Mouse (Mus musculus) lung, embryonic 15.5 days (tissue): ENCODE data around the gene Hamp. TPM values are rescaled to one million over a fixed set of nuclear protein-coding genes. Genes with fewer than 3 reads are reported as not detected.

Experiments used
- ATAC-seq: fragments of 200-750 bp; cut with Nextera tagmentation; 2 replicates; pipeline ENCODE4 v1.8.0; 2017; ENCODE audit warnings: moderate number of reproducible peaks, borderline replicate concordance; ENCODE audit not compliant: low FRiP score, low TSS enrichment; ENCODE audit errors: extremely low read depth
- H3K27ac ChIP-seq: fragments of 300-500 bp; sonication (generic); 2 replicates; pipeline ENCODE4 v1.5.1; 2015; ENCODE audit warnings: moderate library complexity, mild to moderate bottlenecking, inconsistent platforms
- H3K27me3 ChIP-seq: fragments of 300-500 bp; sonication (generic); 2 replicates; pipeline ENCODE4 v1.6.1; 2015; ENCODE audit warnings: inconsistent platforms
- H3K36me3 ChIP-seq: fragments of 300-500 bp; sonication (generic); 2 replicates; pipeline ENCODE4 v1.6.1; 2015; ENCODE audit warnings: inconsistent platforms
- H3K4me1 ChIP-seq: fragments of 300-500 bp; sonication (generic); 2 replicates; pipeline ENCODE4 v1.6.1; 2015; ENCODE audit warnings: inconsistent platforms
- H3K4me2 ChIP-seq: fragments of 300-500 bp; sonication (generic); 2 replicates; pipeline ENCODE4 v1.6.1; 2015; ENCODE audit warnings: inconsistent platforms, mild to moderate bottlenecking, moderate library complexity
- H3K4me3 ChIP-seq: fragments of 300-500 bp; sonication (generic); 2 replicates; pipeline ENCODE4 v1.5.1; 2015; ENCODE audit warnings: mild to moderate bottlenecking, inconsistent platforms
- H3K9ac ChIP-seq: fragments of 300-500 bp; sonication (generic); 2 replicates; pipeline ENCODE4 v1.6.1; 2015; ENCODE audit warnings: inconsistent platforms
- H3K9me3 ChIP-seq: fragments of 300-500 bp; sonication (generic); 2 replicates; pipeline ENCODE4 v1.6.1; 2016; ENCODE audit warnings: inconsistent platforms
- WGBS: fragments of 180-500 bp; shearing (Covaris S2); methylation state at CpG from one replicate; pipeline ENCODE4 v1.1.7; 2015; 5-methylcytosine and 5-hydroxymethylcytosine counted together
- polyA plus RNA-seq: library from polyadenylated mRNA; unstranded; fragments of >200 nt; fragmentation: Nextera tagmentation; extraction: Ambion mirVana; gene quantifications from 2 replicates; pipeline ENCODE4 v1.2.1, GENCODE M21; 2015

Gene Hamp
- polyA plus RNA-seq, 1 experiment from 2014 or later: not detected

DNA sequence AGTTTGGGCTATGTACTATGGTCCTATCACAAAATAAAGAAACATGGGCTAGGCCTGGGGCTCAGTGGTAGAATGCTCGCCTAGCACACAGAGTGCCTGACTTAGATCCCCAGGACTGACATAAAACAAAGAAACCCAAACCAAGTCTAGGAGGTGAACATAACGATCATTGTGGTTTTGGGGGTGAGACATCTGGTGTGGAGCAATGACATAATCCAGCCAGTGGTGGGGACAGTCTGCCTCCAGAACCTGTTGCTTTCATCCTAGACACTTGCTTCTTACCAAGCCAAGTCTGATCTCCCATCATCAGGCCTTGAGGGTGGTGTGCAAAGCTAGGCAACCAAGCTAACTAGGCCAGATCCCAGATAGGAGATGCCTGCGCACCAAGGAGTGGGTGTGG, 22.8 kb upstream of the Hamp start:
- 69% methylated on average over 3 of the region's 3 CpGs for WGBS
- Histone ChIP-seq H3K4me3 (no peak overlapping the region), H3K27ac (no peak overlapping the region), H3K9ac (no peak overlapping the region), H3K4me2 (no peak overlapping the region), H3K27me3 (peaks cover under 1% of the 10 kb centered on the region; the same call in 1 of the 2 replicates), H3K9me3 (no peaks in the 10 kb centered on the region), H3K4me1 (0 out of 2 replicates have a peak, but pooled peaks cover under 1% of the 10 kb centered on the region), H3K36me3 (peaks cover 4% of the 10 kb centered on the region; the same call in 1 of the 2 replicates)
- no peak for ATAC-seq

DNA sequence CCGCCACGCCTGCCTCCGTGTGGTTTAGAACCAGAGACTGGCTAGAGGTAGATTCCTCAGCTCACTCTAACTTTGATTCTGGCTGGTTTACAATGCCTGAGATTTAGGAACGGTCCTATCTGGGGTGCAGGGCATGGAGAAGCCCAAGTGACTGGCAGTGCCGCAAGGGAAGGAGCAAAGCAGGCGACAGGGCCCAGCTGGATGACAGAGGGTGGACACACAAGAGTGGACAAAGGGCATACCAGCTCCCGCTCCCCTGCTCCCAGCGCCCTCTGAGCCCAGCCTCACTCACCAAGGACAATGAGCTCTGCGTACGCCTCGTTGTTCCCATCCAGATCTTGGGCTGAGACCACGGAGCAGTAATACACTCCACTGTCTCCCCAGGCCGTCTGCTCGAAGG, 21.8 kb upstream of the Hamp start:
- H3K4me1 ChIP-seq: no peaks in the 10 kb centered on the region
- H3K9ac ChIP-seq: no peak overlapping the region
- WGBS: 86% methylated on average over 14 of the region's 14 CpGs
- no peak overlapping the region for H3K27ac ChIP-seq
- no peaks in the 10 kb centered on the region for H3K9me3 ChIP-seq
- H3K36me3 ChIP-seq: no peaks in the 10 kb centered on the region; the same call in 1 of the 2 replicates
- no peak overlapping the region for H3K4me3 ChIP-seq
- no peak overlapping the region for H3K4me2 ChIP-seq
- ATAC-seq: no peak
- H3K27me3 ChIP-seq: no peaks in the 10 kb centered on the region

DNA sequence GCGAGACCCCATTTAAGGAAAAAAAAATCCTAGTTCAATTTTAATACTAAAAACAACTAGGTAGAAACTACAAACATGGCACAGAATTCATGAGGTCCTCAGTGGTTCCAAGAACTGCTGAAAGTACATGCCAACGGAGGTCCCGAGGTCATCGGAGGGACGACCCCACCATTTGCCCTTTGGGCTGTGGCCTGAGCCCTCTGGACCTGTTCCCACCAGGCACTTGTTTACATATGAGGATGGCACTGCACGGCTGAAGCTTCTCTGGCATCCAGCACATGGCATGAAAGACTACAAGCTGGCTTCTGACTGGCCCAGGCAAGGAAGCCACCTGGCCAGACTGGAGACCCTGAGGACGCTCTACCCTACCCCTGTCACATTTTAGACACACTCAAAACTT, 20.5 kb upstream of the Hamp start:
- 76% methylated on average over 7 of the region's 7 CpGs for WGBS
- Histone ChIP-seq H3K4me3 (no peak overlapping the region), H3K27me3 (no peaks in the 10 kb centered on the region), H3K4me2 (no peak overlapping the region), H3K27ac (no peak overlapping the region), H3K36me3 (peaks cover 3% of the 10 kb centered on the region), H3K9me3 (no peaks in the 10 kb centered on the region), H3K9ac (no peak overlapping the region), H3K4me1 (no peaks in the 10 kb centered on the region)
- ATAC-seq: no peak

DNA sequence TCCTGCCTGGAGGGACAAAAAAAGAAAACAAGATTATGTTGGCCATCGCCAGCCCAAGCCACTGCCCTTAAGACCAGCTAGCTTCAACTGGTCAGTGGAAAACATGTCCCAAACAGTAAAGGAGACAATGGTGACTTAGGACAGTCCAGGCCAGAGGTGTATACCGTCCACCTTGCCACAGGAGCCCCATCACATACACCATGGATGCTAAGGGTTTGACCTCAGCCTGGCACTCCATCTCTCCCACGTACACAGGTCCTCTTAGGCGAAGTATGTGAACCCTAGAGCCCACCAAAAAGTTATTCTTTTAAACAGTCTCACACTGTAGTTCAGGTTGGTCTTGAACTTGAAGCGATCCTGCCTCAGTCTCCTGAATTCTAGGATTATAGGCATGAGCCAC, 19.0 kb upstream of the Hamp start:
- ATAC-seq: no peak
- H3K27ac ChIP-seq: no peak overlapping the region
- H3K4me2 ChIP-seq: no peak overlapping the region
- no peaks in the 10 kb centered on the region for H3K9me3 ChIP-seq
- peaks cover 13% of the 10 kb centered on the region for H3K36me3 ChIP-seq
- WGBS: 85% methylated on average over 5 of the region's 5 CpGs
- H3K27me3 ChIP-seq: no peaks in the 10 kb centered on the region
- H3K4me3 ChIP-seq: no peak overlapping the region
- H3K4me1 ChIP-seq: peaks cover 7% of the 10 kb centered on the region
- no peak overlapping the region for H3K9ac ChIP-seq

DNA sequence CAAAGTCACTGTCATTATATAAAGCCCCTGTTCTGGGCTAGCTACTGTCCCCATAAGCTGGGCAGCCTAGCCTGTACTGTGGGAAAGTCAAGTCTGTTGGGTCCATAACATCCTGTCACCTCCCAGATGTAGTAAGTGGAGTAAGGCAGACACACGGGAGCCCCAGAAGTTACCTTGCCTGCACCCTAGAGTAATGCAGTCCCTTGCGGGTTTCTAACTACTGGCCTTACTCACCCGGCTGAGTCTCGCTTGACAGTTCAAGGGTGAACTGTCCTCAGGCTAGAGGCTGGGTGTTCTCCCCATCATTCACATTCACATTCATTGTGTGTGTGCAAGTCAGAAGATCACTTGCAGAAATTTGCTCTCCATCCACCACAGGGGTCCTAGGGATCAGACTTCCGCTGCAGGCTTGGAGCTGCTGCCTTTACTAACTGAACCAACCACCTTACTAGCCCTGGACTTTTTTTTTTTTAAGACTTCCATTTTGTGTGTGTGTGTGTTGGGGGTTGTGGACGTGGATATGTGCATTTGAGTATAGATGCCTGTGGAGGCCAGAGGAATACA, 16.0 kb upstream of the Hamp start:
- Histone ChIP-seq H3K9ac (no peak overlapping the region), H3K4me1 (peaks cover 16% of the 10 kb centered on the region), H3K9me3 (no peaks in the 10 kb centered on the region), H3K27me3 (no peaks in the 10 kb centered on the region), H3K4me2 (no peak overlapping the region), H3K36me3 (peaks cover 15% of the 10 kb centered on the region), H3K27ac (no peak overlapping the region), H3K4me3 (no peak overlapping the region)
- WGBS: 88% methylated on average over 6 of the region's 6 CpGs
- ATAC-seq: no peak

DNA sequence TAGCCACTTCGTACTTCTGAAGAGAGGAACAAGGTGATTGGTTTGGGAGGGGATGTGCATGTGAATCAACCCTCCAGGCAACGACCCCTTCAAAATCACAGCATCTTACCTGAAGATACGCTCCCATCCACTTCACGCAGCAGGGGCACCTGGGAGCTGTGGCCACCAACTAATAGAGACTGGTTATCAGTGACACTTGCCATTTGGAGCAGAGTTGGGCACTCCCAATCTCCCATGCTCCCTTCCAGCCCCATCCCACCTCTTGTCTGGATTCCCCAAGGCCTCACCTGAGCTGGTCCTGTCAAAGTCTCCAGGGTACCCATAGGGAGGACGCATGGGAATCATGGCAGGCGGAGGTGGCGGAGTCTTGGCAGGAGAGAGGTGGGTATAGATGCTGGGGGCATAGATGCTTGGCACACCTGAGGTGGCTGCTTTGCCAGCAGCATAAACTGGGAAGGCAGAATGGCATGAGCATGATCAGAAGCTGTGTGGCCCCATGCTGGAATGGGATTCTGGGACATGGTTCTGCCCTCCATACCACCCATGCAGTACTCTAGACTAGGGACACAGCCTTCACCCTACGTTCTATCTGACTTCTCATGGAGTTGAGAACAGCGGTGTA, 15.1 kb upstream of the Hamp start:
- H3K27me3 ChIP-seq: no peaks in the 10 kb centered on the region
- H3K9me3 ChIP-seq: no peaks in the 10 kb centered on the region
- no peak overlapping the region for H3K27ac ChIP-seq
- H3K4me3 ChIP-seq: no peak overlapping the region
- H3K4me1 ChIP-seq: peaks cover 16% of the 10 kb centered on the region
- no peak overlapping the region for H3K9ac ChIP-seq
- WGBS: 94% methylated on average over 9 of the region's 9 CpGs
- H3K4me2 ChIP-seq: no peak overlapping the region
- H3K36me3 ChIP-seq: peaks cover 24% of the 10 kb centered on the region
- ATAC-seq: no peak

DNA sequence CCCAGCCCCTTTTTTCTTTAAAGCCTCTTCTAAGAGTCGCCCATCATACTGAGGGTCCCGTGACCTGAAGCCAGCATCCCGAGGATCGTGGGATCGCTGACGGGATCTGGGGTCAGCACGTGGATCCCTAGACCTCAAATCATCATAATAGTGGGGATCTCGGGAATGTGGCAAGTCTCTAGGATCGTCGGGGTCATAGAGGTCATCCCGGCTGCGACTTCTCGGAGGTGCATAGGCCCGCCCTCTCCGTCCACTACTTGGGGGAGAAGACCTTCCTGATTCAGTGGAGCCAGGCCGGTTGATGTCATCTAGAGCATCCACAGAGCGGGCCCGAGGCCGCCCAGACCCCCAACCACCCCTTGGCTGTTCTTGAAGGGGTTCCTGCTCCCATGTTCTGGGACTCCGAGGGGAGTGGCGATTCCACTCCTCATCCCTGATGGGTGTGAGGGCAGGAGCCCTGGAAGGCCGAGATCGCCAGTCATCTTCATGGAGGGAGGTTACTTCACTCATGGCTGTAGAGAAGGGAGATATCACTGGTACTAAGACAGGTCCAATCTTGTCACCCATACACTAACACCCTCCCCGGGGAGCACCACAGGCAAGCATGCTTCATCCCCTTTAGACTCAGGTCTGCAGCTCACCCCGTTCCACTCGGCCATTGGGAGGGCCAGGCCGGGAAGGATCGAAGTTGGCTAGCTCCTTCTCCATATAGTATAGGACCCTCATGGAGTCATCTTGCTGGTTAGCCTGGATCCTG, 14.5 kb upstream of the Hamp start:
- peak overlapping the region; percentile 97 for H3K4me3 ChIP-seq
- peak overlapping the region; percentile 99 for H3K9ac ChIP-seq
- no peaks in the 10 kb centered on the region for H3K27me3 ChIP-seq
- H3K4me2 ChIP-seq: peak overlapping the region; percentile 60
- no peaks in the 10 kb centered on the region for H3K9me3 ChIP-seq
- peaks cover 16% of the 10 kb centered on the region for H3K4me1 ChIP-seq
- 66% methylated on average over 28 of the region's 28 CpGs for WGBS
- H3K36me3 ChIP-seq: peaks cover 31% of the 10 kb centered on the region
- H3K27ac ChIP-seq: peak overlapping the region; percentile 99
- ATAC-seq: no peak

DNA sequence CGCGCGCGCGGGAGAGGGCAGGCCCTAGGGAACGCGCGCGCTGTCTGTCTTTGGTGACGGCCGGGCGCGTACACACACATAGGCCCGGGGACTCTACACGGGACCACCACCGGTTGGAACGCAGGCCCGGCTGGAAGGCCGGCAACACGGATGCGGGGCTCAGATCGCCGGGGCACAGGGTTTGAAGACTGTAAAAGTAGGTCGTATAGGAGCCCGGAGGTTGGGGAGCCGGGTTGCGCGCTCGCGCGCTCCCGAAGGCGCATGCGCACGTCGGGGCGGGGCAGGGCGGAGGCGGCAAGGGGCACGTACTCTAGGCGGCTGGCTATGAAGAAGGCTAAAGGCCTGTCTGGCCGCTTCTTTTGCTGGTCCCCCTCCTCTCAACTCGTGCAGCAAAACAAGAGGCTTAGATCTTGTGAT, 13.5 kb upstream of the Hamp start:
- H3K4me2 ChIP-seq: peak overlapping the region; percentile 60
- WGBS: under 1% methylated on average over 43 of the region's 43 CpGs
- peak overlapping the region; percentile 97 for H3K4me3 ChIP-seq
- H3K9ac ChIP-seq: peak overlapping the region; percentile 99
- peaks cover 16% of the 10 kb centered on the region for H3K4me1 ChIP-seq
- peak; percentile 60 for ATAC-seq
- H3K36me3 ChIP-seq: peaks cover 40% of the 10 kb centered on the region
- H3K9me3 ChIP-seq: no peaks in the 10 kb centered on the region
- no peaks in the 10 kb centered on the region for H3K27me3 ChIP-seq
- peak overlapping the region; percentile 99 for H3K27ac ChIP-seq

DNA sequence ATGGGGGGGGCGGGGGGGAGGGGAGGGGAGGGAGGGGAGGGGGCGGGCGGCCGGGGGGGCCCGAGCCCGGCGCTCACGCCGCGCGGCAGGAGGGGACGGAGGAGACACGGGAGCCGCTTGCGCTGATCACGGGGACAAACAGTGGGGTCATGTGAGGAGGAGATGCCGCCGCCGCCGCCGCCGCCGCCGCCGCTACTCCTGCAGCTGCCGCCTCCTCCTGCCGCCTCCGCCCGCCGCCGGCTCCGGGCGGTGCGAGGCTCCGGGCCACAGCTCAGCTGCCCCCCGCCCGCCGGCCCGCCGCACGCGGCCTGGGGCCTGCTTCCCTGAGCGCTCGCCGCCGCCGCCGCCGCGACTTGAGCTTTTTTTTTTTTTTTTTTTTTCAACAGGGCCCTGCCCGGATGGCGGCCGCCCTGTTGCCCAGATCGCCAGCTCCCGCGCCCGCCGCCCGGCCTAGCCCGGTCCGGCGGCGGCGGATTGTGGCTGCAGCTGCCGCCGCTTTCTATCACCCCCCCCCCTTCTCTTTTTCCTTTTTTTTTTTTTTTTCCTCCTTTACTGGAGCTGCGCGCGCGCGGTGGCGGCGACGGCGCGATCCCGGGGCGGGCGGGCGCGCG, 13.0 kb upstream of the Hamp start, which contains the start of gene Usf2:
TSS of gene Usf2 (minus strand) at position 48 of the 611 bp plus-strand sequence.
- no peaks in the 10 kb centered on the region for H3K9me3 ChIP-seq
- peak within 1 kb of the TSS; percentile 97 for H3K4me3 ChIP-seq
- WGBS: 0% methylated on average over 22 of the region's 82 CpGs
- peak; percentile 69 for ATAC-seq
- peak within 1 kb of the TSS; percentile 71 for H3K4me2 ChIP-seq
- H3K27me3 ChIP-seq: no peaks in the 10 kb centered on the region
- peaks cover 45% of the 10 kb centered on the region for H3K36me3 ChIP-seq
- peak within 1 kb of the TSS; percentile 99 for H3K27ac ChIP-seq
- H3K9ac ChIP-seq: peak within 1 kb of the TSS; percentile 99
- peaks cover 16% of the 10 kb centered on the region for H3K4me1 ChIP-seq

DNA sequence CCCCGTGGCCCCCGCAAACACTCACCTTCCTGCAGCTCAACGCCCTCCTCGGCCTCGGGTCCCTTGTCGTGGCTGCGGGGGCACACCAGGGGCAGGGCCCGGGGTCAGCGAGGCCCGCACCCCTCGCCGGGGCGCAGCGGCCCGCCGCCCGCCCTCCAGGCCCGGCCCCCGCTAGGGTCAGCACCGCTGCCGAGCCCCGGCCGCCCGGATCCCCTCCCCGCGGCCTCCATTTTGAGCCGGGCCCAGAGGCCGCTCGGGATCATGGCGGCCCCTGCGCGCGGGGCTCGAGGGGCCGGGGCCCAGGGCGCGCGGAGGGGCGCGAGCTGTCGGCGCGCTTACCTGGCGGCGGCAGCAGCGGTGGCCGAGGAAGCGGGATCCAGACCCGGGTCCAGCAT, 12.5 kb upstream of the Hamp start:
- peaks cover 16% of the 10 kb centered on the region for H3K4me1 ChIP-seq
- H3K27me3 ChIP-seq: no peaks in the 10 kb centered on the region
- peak overlapping the region; percentile 71 for H3K4me2 ChIP-seq
- H3K36me3 ChIP-seq: peaks cover 50% of the 10 kb centered on the region
- ATAC-seq: peak; percentile 61
- H3K4me3 ChIP-seq: peak overlapping the region; percentile 97
- WGBS: 1% methylated on average over 29 of the region's 49 CpGs
- H3K9me3 ChIP-seq: no peaks in the 10 kb centered on the region
- peak overlapping the region; percentile 99 for H3K9ac ChIP-seq
- H3K27ac ChIP-seq: peak overlapping the region; percentile 99

DNA sequence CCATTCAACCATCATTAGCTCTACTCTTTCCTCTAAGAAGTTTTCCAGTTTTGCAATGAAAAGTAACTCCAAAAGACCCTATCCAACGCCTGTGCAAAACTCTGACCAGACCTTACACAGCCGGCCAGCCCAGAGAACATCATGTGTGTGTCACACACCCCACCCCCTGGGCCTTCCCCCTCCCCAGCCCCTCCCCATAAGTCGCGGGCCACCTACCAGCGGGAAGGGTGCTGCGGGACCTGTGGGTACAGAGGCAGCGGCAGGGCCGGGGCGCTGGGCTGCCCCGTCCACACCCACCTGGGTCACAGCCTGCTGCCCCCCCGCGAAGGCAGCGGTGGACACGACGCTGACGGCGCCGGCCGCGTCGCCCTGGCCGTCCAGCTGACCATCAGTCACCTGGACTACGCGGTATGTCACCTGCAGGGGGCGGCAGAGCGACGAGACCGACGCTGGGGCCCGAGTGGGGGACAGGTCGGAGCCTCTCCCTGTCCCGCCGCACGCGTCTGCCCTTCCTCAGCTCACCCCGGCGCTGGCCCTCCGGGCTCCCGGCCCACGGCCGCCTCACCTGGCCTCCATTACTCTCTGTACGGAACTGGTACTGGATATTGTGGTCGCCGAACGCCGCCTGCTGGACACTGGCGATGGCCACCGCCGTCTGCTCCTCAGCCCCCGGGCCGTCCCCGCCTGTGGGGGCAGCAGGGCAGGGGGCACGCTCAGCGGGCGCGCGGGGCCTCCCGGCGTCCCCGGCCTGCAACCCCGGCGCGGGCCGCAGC, 11.9 kb upstream of the Hamp start:
- Histone ChIP-seq H3K36me3 (peaks cover 50% of the 10 kb centered on the region), H3K9ac (peak overlapping the region; percentile 99), H3K27me3 (no peaks in the 10 kb centered on the region), H3K9me3 (no peaks in the 10 kb centered on the region), H3K27ac (peak overlapping the region; percentile 99), H3K4me2 (peak overlapping the region; percentile 71), H3K4me3 (peak overlapping the region; percentile 97), H3K4me1 (peaks cover 16% of the 10 kb centered on the region)
- ATAC-seq: peak; percentile 72
- 0% methylated on average over 51 of the region's 64 CpGs for WGBS
